Mouse (Mus musculus): ENCODE data around the gene Gpr15.
A peak's percentile ranks its signal among the peaks of the same experiment; 100 is the strongest.

The Gpr15 gene

GRCm38 (mm10) chr16:58671212-58671985 is 47.5 kb downstream of the Gpr15 start:
- DNase-seq (ENCODE audit: low spot score): no peak

DNA sequence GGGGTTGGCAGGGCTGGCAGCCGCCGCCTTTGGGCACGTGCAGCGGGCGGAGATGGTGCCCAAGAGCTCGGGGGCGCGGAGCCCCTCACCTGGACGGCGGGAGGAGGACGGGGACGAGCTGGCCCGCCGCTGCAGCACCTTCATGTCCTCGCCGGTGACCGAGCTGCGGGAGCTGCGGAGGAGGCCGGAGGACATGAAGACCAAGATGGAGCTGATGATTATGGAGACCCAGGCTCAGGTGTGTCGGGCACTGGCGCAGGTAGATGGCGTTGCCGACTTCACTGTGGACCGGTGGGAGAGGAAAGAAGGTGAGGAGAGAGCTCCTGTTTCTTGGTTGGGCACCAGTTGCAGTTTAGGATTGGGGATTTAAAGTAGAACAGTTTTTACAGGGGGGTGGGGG is 48.2 kb downstream of the Gpr15 start:
- DNase-seq (ENCODE audit: low spot score): peak; percentile 19

GRCm38 (mm10) chr16:58669917-58670630 is 48.8 kb downstream of the Gpr15 start, which contains the start of gene Cpox:
Gene Cpox, plus strand, starts transcription at chr16:58670292.
- peak; percentile 89 for DNase-seq (ENCODE audit: low spot score)

GRCm38 (mm10) chr16:58669264-58669663 is 49.6 kb downstream of the Gpr15 start:
- DNase-seq (ENCODE audit: low spot score): peak; percentile 14

DNA sequence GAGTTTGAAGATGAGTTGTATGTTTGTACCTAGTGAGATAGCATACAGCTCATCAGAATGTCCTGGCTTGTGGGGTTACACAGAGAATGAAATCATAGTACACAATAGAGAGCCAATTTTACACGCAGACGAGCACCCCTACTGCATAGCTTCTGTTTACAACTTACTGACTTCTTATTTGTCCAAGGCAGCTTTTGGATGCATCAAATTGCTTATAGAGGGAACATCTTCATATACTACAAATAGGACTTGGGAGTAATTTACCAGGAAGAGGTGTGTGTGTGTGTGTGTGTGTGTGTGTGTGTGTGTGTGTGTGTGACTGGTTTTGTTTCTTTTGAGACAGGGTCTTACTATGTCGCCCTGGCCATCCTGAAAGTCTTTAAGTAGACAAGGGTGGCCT is 50.3 kb downstream of the Gpr15 start:
- no peak for DNase-seq (ENCODE audit: low spot score)

All from embryo, embryonic 10.5 days (tissue).